Mouse (Mus musculus) neural tube, postnatal 0 days (tissue): ENCODE data around the gene Sap30. TPM values are rescaled to one million over a fixed set of nuclear protein-coding genes. Genes with fewer than 3 reads are reported as not detected.

ENCODE experiments used
- polyA plus RNA-seq: library from polyadenylated mRNA; unstranded; fragments of >200 nt; fragmentation: Nextera tagmentation; extraction: Ambion mirVana; gene quantifications from 2 replicates; pipeline ENCODE4 v1.2.1, GENCODE M21; 2015

The Sap30 gene
- polyA plus RNA-seq = 14.8 and 19.7 TPM in 2 replicates

DNA sequence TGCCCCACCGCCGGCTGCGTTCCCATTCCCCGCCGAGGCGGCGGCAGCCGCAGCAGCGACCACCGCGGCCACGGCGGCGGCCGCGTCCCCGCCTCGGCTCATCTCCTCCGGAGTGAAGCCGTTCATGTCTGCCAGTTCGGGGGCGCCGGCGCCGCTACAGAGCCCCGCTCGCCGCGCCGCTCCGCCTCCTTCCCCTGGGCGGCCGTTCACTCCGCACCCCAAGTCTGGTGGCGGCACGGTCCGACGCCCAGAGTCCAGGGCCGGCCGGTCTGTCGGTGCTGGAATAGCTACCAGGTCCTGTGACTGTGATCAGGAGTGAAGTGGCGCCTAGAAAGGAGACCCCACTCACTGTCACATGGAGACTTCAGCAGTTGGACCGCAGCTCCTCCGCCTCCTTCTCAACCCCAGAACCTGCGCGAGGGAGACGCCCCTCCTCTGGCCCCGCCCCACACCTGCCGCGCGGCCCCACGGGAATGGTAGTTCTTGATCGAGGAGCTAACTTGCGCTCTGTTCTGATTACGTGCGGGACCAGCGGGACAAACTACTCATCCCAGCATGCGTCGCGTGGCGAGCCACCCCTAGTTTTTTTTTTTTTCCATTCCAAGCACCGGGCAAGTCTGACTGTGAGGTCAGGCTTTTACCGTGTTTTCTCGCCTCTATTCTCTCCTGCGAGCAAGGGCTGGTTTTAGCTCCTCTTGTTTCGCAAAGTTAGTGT, at the start of gene Sap30:
Gene Sap30 (minus strand): TSS at position 420 of the 715 bp plus-strand sequence.

GRCm38 (mm10) chr8:57511316-57512118, 23.9 kb upstream of the Sap30 start, which contains the start of gene Hmgb2:
Hmgb2 (plus strand) TSS chr8:57511907.

DNA sequence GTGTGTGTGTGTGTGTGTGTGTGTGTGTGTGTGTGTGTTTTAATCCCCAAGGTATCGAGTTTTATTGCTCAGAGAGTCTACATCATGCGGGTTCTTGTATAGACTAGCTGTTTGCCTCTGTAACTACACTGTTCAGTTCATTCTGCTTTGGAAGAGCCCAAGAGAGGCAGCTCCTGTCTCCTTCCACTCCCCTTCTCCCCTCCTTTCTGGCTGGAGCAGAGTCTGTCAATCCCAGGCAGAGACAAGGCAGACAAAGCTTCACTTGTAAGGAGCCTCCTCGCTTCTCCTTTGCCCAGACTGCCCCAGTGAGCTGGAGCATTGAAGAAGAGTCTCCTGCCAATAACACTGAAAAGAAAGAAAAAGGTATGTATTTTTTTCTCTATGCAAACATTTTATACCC, 31.9 kb downstream of the Sap30 start, which contains the start of gene Scrg1:
Gene Scrg1 (plus strand): TSS at position 159 of the 400 bp plus-strand sequence.

Other genes with a start within 250 kb of the Sap30 start
- not detected in 2 replicates for gene Hand2, start 166.9 kb downstream of the Sap30 start, polyA plus RNA-seq
- 98.6 and 128 TPM in 2 replicates for gene Scrg1, start 31.9 kb downstream of the Sap30 start, polyA plus RNA-seq
- 49.8 and 56.8 TPM in 2 replicates for gene Hmgb2, start 24.0 kb upstream of the Sap30 start, polyA plus RNA-seq
- 7.9 and 8.0 TPM in 2 replicates for gene Galnt7, start 165.2 kb upstream of the Sap30 start, polyA plus RNA-seq